Mouse (Mus musculus) layer of hippocampus, postnatal 25 days (tissue): ENCODE results near the gene Arrdc3. TPM values are rescaled to one million over a fixed set of nuclear protein-coding genes. Genes with fewer than 3 reads are reported as not detected.
"Not testable (repeated sequence)": the region's sequence is repeated elsewhere in the genome, so short reads cannot be mapped to it uniquely, and the experiment has no call there.

Experiments
- DNase-seq, 2 experiments: peaks; one replicate each; pipeline ENCODE4 v3.0.0; 2022; ENCODE audit warnings: mixed read lengths in 2 of 2, low spot score in 1 of 2; ENCODE audit errors: extremely low spot score in 1 of 2
- total RNA-seq, 2 experiments: library from RNA; stranded (reverse); gene quantifications; 2 replicates each; pipeline ENCODE4 v1.2.3; 2021

The Arrdc3 gene
- total RNA-seq: 10 to 100 TPM; 39.3 to 43.5 TPM

- DNase-seq: peak; percentile 94 to 96
Observed at GRCm38 (mm10) chr13:80883190-80883589, at the start of gene Arrdc3. Arrdc3 (plus strand) TSS chr13:80883384.

- DNase-seq: peak; percentile 61 to 88
Observed at GRCm38 (mm10) chr13:80862215-80862614, 21.0 kb upstream of the Arrdc3 start.

GRCm38 (mm10) chr13:80864195-80864594 is 19.0 kb upstream of the Arrdc3 start:
- DNase-seq: no peak

GRCm38 (mm10) chr13:80875126-80875525 is 8.1 kb upstream of the Arrdc3 start:
- DNase-seq: no peak

GRCm38 (mm10) chr13:80880756-80881155 is 2.4 kb upstream of the Arrdc3 start:
- DNase-seq: no peak

GRCm38 (mm10) chr13:80881722-80882500 is 1.3 kb upstream of the Arrdc3 start:
- DNase-seq: no peak

GRCm38 (mm10) chr13:80882716-80883135 is 458 bp upstream of the Arrdc3 start:
- DNase-seq: no peak

GRCm38 (mm10) chr13:80883649-80884376 is 629 bp downstream of the Arrdc3 start:
- DNase-seq: no peak

GRCm38 (mm10) chr13:80884377-80884983 is 1.3 kb downstream of the Arrdc3 start:
- DNase-seq: peak; percentile 28 to 50

- DNase-seq: peak; percentile 82 to 86
Observed at GRCm38 (mm10) chr13:80885103-80885833, 2.1 kb downstream of the Arrdc3 start.

- peak; percentile 74 to 81 for DNase-seq
Observed at GRCm38 (mm10) chr13:80885834-80886663, 2.9 kb downstream of the Arrdc3 start.

- no peak for DNase-seq
Observed at GRCm38 (mm10) chr13:80886664-80887210, 3.6 kb downstream of the Arrdc3 start.

- DNase-seq: no peak
Observed at GRCm38 (mm10) chr13:80887842-80888241, 4.7 kb downstream of the Arrdc3 start.

- not testable (repeated sequence) for DNase-seq
Observed at GRCm38 (mm10) chr13:80894928-80895327, 11.7 kb downstream of the Arrdc3 start.

- DNase-seq: no peak
Observed at GRCm38 (mm10) chr13:80897411-80897810, 14.2 kb downstream of the Arrdc3 start.

GRCm38 (mm10) chr13:80898095-80898494 is 14.9 kb downstream of the Arrdc3 start:
- DNase-seq: no peak

- DNase-seq: no peak
Observed at GRCm38 (mm10) chr13:80899435-80900029, 16.3 kb downstream of the Arrdc3 start.

- no peak for DNase-seq
Observed at GRCm38 (mm10) chr13:80901432-80901831, 18.2 kb downstream of the Arrdc3 start.

- DNase-seq: no peak
Observed at GRCm38 (mm10) chr13:80902796-80903195, 19.6 kb downstream of the Arrdc3 start.
